Mouse (Mus musculus) adrenal gland, adult 18-20 months (tissue): ENCODE measurements around the gene Rhod. TPM values are rescaled to one million over a fixed set of nuclear protein-coding genes. Genes with fewer than 3 reads are reported as not detected.
"Not testable (repeated sequence)": the region's sequence is repeated elsewhere in the genome, so short reads cannot be mapped to it uniquely, and the experiment has no call there.

ENCODE experiments used
- DNase-seq, 2 experiments: peaks; one replicate each; pipeline ENCODE4 v3.0.0; 2021 to 2022; ENCODE audit warnings: low spot score in 2 of 2
- long read RNA-seq, 2 experiments: library from polyadenylated mRNA; stranded (forward); transcript quantifications; one replicate each; pipeline ENCODE4 v2.0.0; 2021
- total RNA-seq, 2 experiments: library from RNA; stranded (reverse); gene quantifications; 1 replicate in 1 of 2; 2 replicates in 1 of 2; pipeline ENCODE4 v1.2.3; 2021

Gene Rhod
- total RNA-seq: 10 to 100 TPM; 19.1 to 25.8 TPM
- long read RNA-seq, experiment 1, transcript Rhod-201 (5 exons, 1,344 nt): major isoform, 5 of 7 reads
- long read RNA-seq, experiment 1, partial matches to known transcripts: 0 of 7 reads
- long read RNA-seq, experiment 1, other reads (novel, unspliced or antisense): 1 of 7 reads
- long read RNA-seq, experiment 2, transcript Rhod-201 (5 exons, 1,344 nt): major isoform, 51 of 60 reads
- long read RNA-seq, experiment 2, partial matches to known transcripts: 0 of 60 reads
- long read RNA-seq, experiment 2, other reads (novel, unspliced or antisense): 4 of 60 reads

GRCm38 (mm10) chr19:4439161-4439801, at the start of gene Rhod:
TSS of gene Rhod (minus strand) at chr19:4439432.
- DNase-seq: peak; percentile 75 to 81

- DNase-seq: no peak
Measured at GRCm38 (mm10) chr19:4487877-4488276, 48.6 kb upstream of the Rhod start.

- DNase-seq: no peak
Measured at GRCm38 (mm10) chr19:4485006-4485405, 45.8 kb upstream of the Rhod start.

GRCm38 (mm10) chr19:4482111-4482859, 43.1 kb upstream of the Rhod start:
- DNase-seq: no peak

GRCm38 (mm10) chr19:4481326-4481725, 42.1 kb upstream of the Rhod start:
- DNase-seq: no peak

GRCm38 (mm10) chr19:4480041-4480440, 40.8 kb upstream of the Rhod start:
- no peak for DNase-seq

GRCm38 (mm10) chr19:4478190-4478516, 38.9 kb upstream of the Rhod start:
- no peak for DNase-seq

- peak; percentile 78 to 81 for DNase-seq
Measured at GRCm38 (mm10) chr19:4477345-4478189, 38.3 kb upstream of the Rhod start, which contains the start of gene Syt12. TSS of gene Syt12 (minus strand) at chr19:4477447.

- DNase-seq: peak; percentile 58 to 63
Measured at GRCm38 (mm10) chr19:4476601-4477257, 37.5 kb upstream of the Rhod start.

- DNase-seq: no peak
Measured at GRCm38 (mm10) chr19:4475224-4475925, 36.1 kb upstream of the Rhod start.

- DNase-seq: no peak
Measured at GRCm38 (mm10) chr19:4474739-4475138, 35.5 kb upstream of the Rhod start.

- DNase-seq: no peak
Measured at GRCm38 (mm10) chr19:4473549-4473948, 34.3 kb upstream of the Rhod start.

GRCm38 (mm10) chr19:4468363-4468762, 29.1 kb upstream of the Rhod start:
- peak in 1 of 2 experiments; percentile 46 for DNase-seq

GRCm38 (mm10) chr19:4464666-4465065, 25.4 kb upstream of the Rhod start:
- no peak for DNase-seq

GRCm38 (mm10) chr19:4461981-4462380, 22.7 kb upstream of the Rhod start:
- no peak for DNase-seq

GRCm38 (mm10) chr19:4456227-4456626, 17.0 kb upstream of the Rhod start:
- DNase-seq: peak; percentile 69 to 70

- DNase-seq: no peak
Measured at GRCm38 (mm10) chr19:4455071-4455800, 16.0 kb upstream of the Rhod start.

GRCm38 (mm10) chr19:4454040-4454439, 14.8 kb upstream of the Rhod start:
- DNase-seq: not testable (repeated sequence)

- DNase-seq: no peak
Measured at GRCm38 (mm10) chr19:4452525-4452924, 13.3 kb upstream of the Rhod start.
